Mouse (Mus musculus) urinary bladder, postnatal 4 days (tissue): ENCODE data around the gene Dnajc22.

ENCODE experiments used
- DNase-seq, 2 experiments: peaks; one replicate each; pipeline ENCODE4 v3.0.0; 2021 to 2022; ENCODE audit warnings: low spot score in 2 of 2

Gene Dnajc22

GRCm38 (mm10) chr15:99087253-99088075 is 5.5 kb upstream of the Dnajc22 start, which contains the start of gene C1ql4:
Gene C1ql4 (minus strand): TSS chr15:99087817.
- no peak for DNase-seq

- peak; percentile 72 to 87 for DNase-seq
Measured at GRCm38 (mm10) chr15:99088292-99088691, 4.7 kb upstream of the Dnajc22 start.

- DNase-seq = no peak
Measured at GRCm38 (mm10) chr15:99089069-99089468, 3.9 kb upstream of the Dnajc22 start.

- no peak for DNase-seq
Measured at GRCm38 (mm10) chr15:99093291-99094258, 605 bp downstream of the Dnajc22 start.

GRCm38 (mm10) chr15:99094631-99095270 is 1.8 kb downstream of the Dnajc22 start:
- no peak for DNase-seq

GRCm38 (mm10) chr15:99095356-99095755 is 2.4 kb downstream of the Dnajc22 start:
- no peak for DNase-seq

GRCm38 (mm10) chr15:99096061-99096793 is 3.3 kb downstream of the Dnajc22 start:
- no peak for DNase-seq

- no peak for DNase-seq
Measured at GRCm38 (mm10) chr15:99096831-99097500, 4.0 kb downstream of the Dnajc22 start.

- DNase-seq = no peak
Measured at GRCm38 (mm10) chr15:99097840-99098492, 5.0 kb downstream of the Dnajc22 start.

- DNase-seq = no peak
Measured at GRCm38 (mm10) chr15:99098493-99098861, 5.5 kb downstream of the Dnajc22 start.

GRCm38 (mm10) chr15:99099139-99099556 is 6.2 kb downstream of the Dnajc22 start:
- peak; percentile 51 to 68 for DNase-seq

GRCm38 (mm10) chr15:99099984-99100383 is 7.0 kb downstream of the Dnajc22 start:
- DNase-seq = no peak

GRCm38 (mm10) chr15:99105238-99105637 is 12.3 kb downstream of the Dnajc22 start:
- no peak for DNase-seq

GRCm38 (mm10) chr15:99107866-99108265 is 14.9 kb downstream of the Dnajc22 start:
- DNase-seq = no peak

- DNase-seq = no peak
Measured at GRCm38 (mm10) chr15:99111139-99111538, 18.2 kb downstream of the Dnajc22 start.

GRCm38 (mm10) chr15:99111809-99112208 is 18.8 kb downstream of the Dnajc22 start:
- DNase-seq = no peak

GRCm38 (mm10) chr15:99112843-99113395 is 19.9 kb downstream of the Dnajc22 start:
- DNase-seq = no peak

- DNase-seq = no peak
Measured at GRCm38 (mm10) chr15:99113396-99113975, 20.5 kb downstream of the Dnajc22 start.

- DNase-seq = no peak
Measured at GRCm38 (mm10) chr15:99114312-99115064, 21.5 kb downstream of the Dnajc22 start.
